Mouse (Mus musculus): Measurements from ENCODE around the gene Rtf2. TPM values are rescaled to one million over a fixed set of nuclear protein-coding genes. Genes with fewer than 3 reads are reported as not detected.

The Rtf2 gene
- total RNA-seq, 4 experiments from 2014 or later, result 77.2 to 92.4 (median 82.4) TPM

- no peak for DNase-seq
Measured at GRCm38 (mm10) chr2:172484696-172485370, 44.5 kb downstream of the Rtf2 start.

GRCm38 (mm10) chr2:172496736-172497345, 56.5 kb downstream of the Rtf2 start:
- peak; percentile 49 for DNase-seq

GRCm38 (mm10) chr2:172498823-172499222, 58.5 kb downstream of the Rtf2 start:
- peak; percentile 40 for DNase-seq

- no peak for DNase-seq
Measured at GRCm38 (mm10) chr2:172500752-172501316, 60.5 kb downstream of the Rtf2 start.

- no peak for DNase-seq
Measured at GRCm38 (mm10) chr2:172501341-172501740, 61.0 kb downstream of the Rtf2 start.

- DNase-seq, result no peak
Measured at GRCm38 (mm10) chr2:172502168-172502567, 61.8 kb downstream of the Rtf2 start.

GRCm38 (mm10) chr2:172506121-172506520, 65.8 kb downstream of the Rtf2 start:
- DNase-seq, result no peak

- DNase-seq, result no peak
Measured at GRCm38 (mm10) chr2:172510056-172510712, 69.8 kb downstream of the Rtf2 start.

- no peak for DNase-seq
Measured at GRCm38 (mm10) chr2:172510899-172511298, 70.5 kb downstream of the Rtf2 start.

GRCm38 (mm10) chr2:172516407-172516992, 76.1 kb downstream of the Rtf2 start:
- DNase-seq, result no peak

Other genes starting within 250 kb of the Rtf2 start
- not detected for gene Mc3r, start 192.1 kb upstream of the Rtf2 start, total RNA-seq (2022)
- gene Fam210b, start 95.0 kb upstream of the Rtf2 start, total RNA-seq (2022), result 10 to 100 TPM; 28.5 to 34.3 (median 29.9) TPM
- 1 to 10 TPM; 1.8 to 3.2 (median 2.5) TPM for gene Aurka, start 70.0 kb upstream of the Rtf2 start, total RNA-seq (2022)
- gene Cstf1, start 69.9 kb upstream of the Rtf2 start, total RNA-seq (2022), result 10 to 100 TPM; 29.3 to 35.3 (median 33.4) TPM
- gene Cass4, start 46.8 kb upstream of the Rtf2 start, total RNA-seq (2022), result under 1 TPM in 3 of 4 experiments, not detected in 1; 0.12 to 0.25 (median 0.19) TPM
- gene Gcnt7, start 18.0 kb downstream of the Rtf2 start, total RNA-seq (2022), result not detected
- gene Fam209, start 32.0 kb downstream of the Rtf2 start, total RNA-seq (2022), result under 1 TPM in 1 of 4 experiments, not detected in 3; 0.38 TPM
- not detected for gene Tfap2c, start 109.0 kb downstream of the Rtf2 start, total RNA-seq (2022)